Mouse (Mus musculus) heart, postnatal 10 days (tissue): ENCODE data around the gene Rims3. TPM values are rescaled to one million over a fixed set of nuclear protein-coding genes. Genes with fewer than 3 reads are reported as not detected.

Experiments
- DNase-seq, 2 experiments: peaks; one replicate each; pipeline ENCODE4 v3.0.0; 2021
- intact Hi-C: fragments of 180-260 bp; cut with DNase I; formaldehyde crosslinking; loops from one replicate; pipeline ENCODE4 v1.15.1; 2025
- total RNA-seq, 2 experiments: library from RNA; stranded (reverse); gene quantifications; 2 replicates each; pipeline ENCODE4 v1.2.3; 2021

Rims3 gene
- total RNA-seq, 2 experiments from 2014 or later, result 0.10 to 0.17 TPM

DNA sequence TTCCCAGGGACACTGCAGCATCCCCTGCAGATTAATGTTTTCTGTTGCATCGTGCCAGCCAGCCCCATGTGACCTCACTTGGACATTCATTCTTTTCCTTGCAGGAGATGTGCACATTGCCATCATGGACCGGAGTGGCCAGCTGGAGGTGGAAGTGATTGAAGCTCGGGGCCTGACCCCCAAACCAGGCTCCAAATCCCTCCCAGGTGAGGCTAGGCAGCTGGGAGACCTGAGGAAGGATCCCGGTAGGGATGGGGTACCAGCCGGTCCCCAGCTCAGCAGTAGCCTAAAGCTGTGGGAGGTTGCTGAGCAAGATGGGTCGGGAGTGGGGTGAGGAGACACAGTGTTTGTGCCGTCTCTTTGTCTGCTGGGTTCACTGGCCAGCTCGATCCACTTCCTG is 34.3 kb downstream of the Rims3 start:
- intact Hi-C loops, result loop anchor here (5.0 kb wide), 1 partner anchor 132 kb away; no protein-coding TSS in a partner anchor
- no peak for DNase-seq

DNA sequence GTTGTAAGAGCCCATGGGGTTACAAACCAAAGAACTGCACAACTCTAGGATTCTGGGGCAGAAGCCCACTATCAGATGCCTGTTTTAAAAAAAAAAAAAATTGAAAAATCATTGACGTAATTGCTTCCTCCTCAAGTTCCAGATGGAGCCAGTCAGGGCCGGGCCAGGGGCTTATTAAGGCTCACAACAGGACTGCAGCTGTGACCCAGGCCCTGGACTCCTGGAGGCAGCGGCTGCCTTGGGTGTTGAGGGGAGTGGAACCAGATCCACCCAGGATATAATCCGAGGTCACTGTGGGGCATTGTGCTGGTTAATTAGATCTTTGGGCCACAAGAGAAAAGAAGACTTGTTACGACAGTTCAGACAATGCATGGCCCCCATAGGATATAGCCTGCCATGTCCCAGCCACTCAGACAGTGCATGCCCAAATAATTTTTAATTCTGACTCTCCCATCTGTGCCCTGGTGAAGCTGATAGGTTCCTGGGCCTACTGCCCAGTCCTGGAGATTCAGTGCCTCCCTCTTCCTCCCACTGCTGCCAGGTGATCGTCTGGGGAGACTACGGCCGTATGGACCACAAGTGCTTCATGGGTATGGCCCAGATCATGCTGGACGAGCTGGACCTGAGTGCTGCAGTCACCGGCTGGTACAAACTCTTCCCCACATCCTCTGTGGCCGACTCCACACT is 36.3 kb downstream of the Rims3 start:
- intact Hi-C loops, result no loop called here
- DNase-seq, result no peak

DNA sequence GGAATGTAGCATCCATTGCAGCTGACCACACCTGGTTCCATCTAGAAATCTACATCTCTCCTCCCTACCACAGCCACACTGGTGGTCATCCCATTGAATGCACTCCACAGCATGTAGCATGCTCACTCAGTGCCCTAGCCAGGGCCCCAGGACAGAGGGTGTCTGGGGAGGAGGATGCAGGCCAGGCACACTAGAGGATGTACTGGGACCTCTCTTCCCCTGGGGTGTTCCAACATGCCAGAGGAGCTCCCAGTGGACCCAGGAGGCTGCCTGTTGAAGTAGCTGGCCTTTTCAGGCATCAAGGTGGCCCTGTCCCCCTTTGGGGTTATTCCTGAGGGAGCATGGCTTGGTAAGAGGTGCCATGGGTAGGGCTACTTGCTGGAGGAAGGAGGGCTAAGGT is 37.3 kb downstream of the Rims3 start:
- no peak for DNase-seq
- intact Hi-C loops, result no loop called here

DNA sequence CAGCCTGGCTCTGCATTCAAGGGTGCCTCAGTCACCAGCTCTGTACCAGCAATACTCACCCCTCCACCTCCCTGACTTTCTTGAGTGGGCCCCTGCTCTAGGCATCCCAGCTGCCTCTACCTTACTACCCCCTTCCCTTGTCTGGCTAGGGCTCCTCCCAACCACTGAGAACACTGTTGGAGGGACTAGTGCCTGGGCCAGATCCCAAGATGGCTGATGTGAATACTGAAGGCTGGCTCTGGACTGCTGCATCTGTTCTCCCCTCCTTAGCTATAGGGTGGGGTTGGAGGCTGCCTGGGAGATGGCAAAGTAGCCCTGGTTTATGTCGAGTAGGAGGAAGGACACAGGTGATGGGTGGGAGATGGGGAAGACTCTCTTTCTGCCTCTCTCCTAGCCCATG is 37.9 kb downstream of the Rims3 start:
- intact Hi-C loops, result no loop called here
- no peak for DNase-seq

DNA sequence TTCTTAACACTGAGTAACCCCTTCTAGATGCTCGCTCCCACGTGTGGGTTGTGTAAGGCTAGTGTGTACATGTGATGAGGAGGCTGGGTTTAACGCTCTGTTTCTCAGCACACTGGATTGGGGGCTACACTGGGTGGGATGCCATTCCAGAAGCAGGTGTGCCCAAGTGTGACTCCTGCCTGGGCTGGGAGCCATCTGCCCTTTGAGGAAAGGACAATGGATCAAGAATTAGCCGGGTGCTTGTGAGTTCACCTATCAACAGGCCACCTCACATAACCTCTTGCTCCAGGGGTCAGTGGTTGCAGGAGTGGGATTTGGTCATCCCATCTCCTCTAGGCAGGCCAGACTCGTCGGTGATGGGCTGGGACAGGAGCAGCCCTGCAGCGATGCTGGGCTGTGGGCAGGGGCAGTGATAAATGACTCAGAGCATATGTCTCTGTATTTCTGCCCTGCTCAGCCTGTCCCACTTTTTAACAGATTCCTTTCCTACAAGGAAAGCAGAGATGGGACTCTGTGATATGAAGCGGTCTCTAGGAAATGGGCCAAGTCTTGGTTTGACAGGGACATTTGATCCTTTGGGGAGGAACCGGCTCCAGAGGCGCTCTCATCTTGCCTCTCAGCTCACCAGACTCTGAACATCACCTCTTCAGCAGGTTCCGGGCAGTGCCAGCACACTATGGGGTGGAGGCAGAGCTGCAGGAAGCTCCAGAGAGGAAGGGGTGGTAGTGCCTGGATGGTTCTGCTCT is 39.2 kb downstream of the Rims3 start:
- no peak for DNase-seq
- intact Hi-C loops, result no loop called here

DNA sequence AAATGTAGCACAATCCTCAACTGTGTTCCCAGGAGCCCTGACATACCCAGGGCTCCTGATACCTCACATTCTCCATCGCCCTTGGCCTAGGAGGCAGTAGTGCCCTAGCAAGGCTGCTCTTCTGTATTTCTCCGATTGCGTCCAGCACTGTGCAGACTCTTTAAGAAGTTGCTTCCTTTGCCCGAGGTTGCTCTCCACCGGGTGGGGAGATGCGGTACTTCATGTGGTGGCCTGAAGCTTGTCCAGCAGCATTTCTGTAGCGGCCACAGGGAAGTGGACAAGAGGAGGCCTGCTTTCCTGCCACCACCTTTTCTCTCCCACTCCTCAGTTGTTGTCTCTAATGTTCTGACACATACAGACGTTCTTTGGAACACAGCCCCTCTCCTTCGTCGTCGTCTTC is 40.0 kb downstream of the Rims3 start:
- DNase-seq, result no peak
- intact Hi-C loops, result no loop called here

DNA sequence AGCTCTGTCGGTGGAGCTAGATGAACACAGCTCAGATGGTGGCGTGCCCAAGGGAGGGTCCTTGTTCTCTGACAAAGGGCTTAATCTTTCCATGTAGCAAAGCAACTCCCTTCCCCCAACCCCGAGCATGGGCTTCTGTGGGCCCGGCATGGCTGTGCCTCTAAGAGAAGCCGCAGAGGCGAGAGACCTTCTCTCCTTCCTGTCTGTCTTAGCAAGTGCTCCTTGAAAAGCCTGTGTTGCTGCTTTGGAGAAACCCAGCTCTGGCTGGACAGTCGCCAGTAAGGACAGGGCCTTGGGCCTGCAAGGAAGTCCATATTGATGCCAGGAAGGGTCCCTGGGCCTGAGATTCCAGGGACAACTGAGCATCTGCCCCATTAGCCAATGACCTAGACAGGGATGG is 40.6 kb downstream of the Rims3 start:
- intact Hi-C loops, result no loop called here

DNA sequence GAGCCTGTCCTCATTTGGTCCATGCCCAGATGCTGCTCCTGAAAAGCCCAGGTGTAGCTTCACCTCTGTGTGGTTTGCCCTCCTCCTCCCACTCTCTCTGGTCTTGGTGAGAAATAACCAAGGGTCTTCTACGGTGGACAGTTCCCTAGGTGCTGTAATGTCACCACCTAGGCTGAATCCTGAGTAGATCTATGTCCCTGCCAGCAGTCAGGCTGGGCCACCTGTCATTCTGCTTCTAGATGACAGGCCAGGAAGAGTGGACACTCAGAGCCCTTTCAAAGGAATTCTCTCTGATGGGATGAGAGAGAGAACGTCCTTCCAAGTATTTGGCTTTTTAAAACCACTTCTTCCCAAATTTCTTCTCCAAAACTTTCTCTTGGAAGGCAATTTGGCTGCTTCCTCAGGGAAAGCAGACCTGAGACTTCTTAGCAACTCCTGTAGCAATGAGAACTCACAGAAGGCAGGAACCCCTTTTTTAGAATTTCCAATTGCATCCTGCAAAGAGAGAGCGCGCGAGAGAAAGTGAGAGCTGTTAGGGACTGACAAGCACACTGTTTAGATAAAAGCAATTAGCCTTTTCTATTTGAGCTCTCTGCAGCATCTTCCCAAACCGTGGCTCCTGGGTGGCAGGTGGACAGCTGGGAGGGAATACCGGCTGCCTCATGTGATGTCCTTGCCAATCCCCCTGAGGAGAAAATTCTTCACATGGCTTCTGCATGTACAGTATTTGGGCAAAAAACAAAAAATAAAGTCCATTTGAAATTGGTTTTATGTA is 41.4 kb downstream of the Rims3 start:
- no peak for DNase-seq
- intact Hi-C loops, result no loop called here

More for the DNA sequence above, 40.6 kb downstream of the Rims3 start:
- DNase-seq, result no peak

DNA sequence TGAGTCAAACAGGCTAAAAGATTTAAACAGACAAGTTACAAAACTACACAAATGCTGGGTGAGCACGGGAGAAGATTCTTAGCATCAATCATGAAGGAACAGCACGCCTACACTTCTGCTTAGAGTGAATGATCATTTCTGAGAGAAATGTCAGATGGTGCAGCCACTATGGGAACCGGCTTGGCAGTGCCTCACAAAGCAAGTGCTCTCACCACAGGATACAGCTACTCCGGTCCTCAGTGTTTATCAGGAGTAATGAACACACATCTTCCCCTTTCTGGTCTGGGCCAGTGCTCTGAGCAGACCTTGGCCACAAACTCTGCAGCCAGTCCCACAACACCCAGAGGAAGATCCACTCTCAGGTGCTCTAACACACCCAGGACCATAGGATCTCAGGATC is 49.9 kb downstream of the Rims3 start:
- intact Hi-C loops, result no loop called here
- DNase-seq, result no peak

DNA sequence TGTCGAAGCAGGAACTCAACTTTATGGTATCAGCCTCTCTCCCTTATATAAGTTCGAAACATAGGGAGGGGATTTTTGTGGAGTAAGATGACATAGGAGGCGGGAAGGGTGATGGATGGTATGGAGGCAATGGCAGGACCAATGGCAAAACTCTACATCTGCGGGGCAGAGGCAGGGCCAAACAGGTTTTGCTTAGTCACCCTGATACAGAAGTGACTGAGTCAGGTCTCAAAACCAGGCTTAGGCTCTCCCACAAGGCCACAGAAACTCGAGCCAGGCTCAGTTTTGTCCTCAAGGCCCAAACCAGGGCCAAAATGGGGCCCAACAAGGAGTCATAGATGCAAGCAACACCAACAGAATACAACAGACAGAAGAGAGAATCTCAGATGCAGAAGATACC is 51.0 kb downstream of the Rims3 start:
- intact Hi-C loops, result no loop called here
- no peak for DNase-seq

DNA sequence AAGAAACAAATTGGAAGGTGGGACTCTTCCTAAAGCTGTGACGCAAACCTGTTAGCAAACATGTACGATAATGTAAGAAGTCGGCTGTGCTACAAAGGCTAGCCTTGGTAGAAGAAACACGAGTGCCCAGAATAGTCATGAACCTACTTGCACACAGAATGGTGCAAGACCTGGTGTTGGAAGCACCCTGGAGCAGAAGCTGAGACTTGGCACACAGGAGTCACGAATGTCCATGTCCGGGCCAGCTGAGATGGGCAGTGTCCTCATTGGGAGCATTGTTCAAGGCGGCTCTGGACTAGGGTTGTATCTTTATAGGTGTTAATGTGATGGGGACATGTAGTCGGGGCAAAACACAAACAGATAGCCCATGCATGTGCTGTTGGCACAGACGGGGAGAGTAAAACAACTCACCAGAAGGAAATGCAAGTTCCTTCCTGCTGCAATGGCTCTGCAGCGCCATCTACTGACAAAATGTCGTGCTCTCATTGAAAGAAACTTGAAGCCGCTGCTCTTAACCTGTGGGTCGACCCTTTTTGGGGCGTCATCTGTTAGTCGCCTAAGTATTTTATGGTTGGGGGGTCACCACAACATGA is 55.0 kb downstream of the Rims3 start:
- peak; percentile 45 to 75 for DNase-seq

DNA sequence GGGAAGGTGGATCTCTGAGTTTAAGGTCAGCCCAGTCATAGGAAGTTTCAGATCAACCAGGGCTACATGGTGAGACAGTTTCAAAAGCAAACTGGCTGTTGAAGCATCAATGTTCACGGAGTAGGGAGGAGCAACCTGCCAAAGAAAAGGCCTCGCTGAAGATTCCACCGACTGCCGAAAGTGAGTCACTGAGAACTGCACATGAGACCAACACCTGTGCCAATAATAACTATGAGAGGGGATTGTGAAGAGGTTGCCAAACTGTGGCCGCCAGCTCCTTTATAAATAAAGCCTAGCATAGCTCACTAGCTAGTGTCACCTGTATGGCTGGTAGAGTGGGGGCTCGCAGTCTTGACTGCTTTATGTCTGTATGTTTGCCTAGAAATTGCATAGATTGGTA is 56.5 kb downstream of the Rims3 start:
- DNase-seq, result peak; percentile 20 to 34

More for the DNA sequence above, 55.0 kb downstream of the Rims3 start:
- intact Hi-C loops, result loop anchor here (1.0 to 5.0 kb wide), 2 partner anchors 58 to 317 kb away; no protein-coding TSS in a partner anchor

DNA sequence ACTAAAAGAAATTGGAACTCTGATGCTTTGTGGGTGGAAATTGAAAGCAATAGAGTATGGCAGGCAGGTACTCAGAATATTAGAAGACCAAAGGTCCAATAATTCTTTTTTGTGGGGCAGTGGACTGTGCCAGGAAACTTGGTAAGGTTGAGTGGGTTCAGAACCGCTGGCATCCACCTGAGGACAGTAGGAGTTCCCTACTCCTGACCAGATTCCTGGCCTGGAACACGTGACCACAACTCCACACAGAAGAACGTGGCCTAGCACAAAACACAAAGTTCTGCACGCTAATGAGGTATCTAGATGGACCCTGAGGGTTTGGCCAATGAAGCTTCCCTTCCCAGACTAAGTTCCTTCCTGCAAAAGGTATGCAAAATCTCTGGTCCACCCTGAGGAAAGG is 58.2 kb downstream of the Rims3 start:
- intact Hi-C loops, result loop anchor here (5.0 kb wide), 1 partner anchor 321 kb away; no protein-coding TSS in a partner anchor
- no peak for DNase-seq

More for the DNA sequence above, 56.5 kb downstream of the Rims3 start:
- intact Hi-C loops, result loop anchor here (5.0 kb wide), 1 partner anchor 319 kb away; no protein-coding TSS in a partner anchor

DNA sequence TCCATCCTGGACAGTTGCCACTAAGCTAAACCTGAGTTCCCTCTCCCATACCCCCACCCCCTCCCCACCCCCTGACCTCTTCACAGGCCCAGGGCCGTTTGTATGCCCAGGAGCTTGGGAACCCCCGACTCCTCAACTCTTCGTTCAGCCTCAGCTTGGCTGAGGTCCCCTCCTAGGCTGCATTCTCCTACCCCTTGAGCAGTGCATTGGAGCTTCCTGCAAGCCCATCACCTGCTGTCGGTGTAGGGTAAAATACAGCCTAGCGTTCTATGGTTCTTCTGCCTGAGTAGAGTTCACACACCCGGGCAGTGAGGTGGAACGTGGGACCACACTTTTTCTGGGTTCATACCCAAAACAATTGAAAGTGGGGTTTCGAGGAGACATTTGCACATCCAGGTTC is 58.8 kb downstream of the Rims3 start:
- intact Hi-C loops, result loop anchor here (5.0 kb wide), 1 partner anchor 321 kb away; no protein-coding TSS in a partner anchor

DNA sequence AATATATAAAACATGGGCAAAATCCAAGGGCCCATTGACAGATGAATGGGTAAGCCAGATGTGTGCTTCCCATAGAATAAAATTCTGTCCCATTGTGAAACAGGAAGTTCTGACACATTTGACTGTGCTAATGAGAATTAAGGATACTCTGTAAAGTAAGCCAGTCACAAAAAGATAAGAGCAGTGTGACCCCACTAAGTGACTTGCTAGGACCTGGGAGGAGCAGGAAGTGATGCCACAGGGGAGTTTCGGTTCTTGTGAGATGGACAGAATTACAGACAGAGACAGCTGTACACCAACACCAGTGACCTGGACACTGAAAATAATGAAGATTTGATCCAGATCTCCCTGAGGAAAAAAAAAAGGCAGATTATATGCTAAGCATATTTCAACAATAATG is 59.2 kb downstream of the Rims3 start:
- DNase-seq, result no peak
- intact Hi-C loops, result loop anchor here (5.0 kb wide), 1 partner anchor 322 kb away; no protein-coding TSS in a partner anchor

More for the DNA sequence above, 58.8 kb downstream of the Rims3 start:
- DNase-seq, result no peak

DNA sequence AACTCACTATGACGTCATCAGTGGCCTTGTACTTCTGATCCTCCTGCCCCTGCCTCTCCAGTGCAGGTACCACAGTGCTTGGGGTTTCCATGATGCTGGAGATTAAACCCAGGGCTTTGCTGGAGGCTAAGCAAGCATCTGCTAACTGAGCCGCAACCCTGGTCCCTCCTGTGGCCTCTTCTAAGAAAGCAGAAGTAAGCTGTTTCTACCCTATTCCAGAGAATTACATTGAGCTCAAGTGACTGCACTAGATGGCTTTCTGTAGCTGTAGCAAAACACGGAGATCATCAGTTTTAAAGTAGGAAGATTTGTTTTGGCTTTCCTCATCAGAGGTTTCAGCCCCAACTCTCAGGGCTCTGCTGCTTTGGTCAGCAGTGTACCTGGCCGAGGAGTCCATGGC is 59.9 kb downstream of the Rims3 start:
- intact Hi-C loops, result loop anchor here (5.0 kb wide), 1 partner anchor 322 kb away; no protein-coding TSS in a partner anchor
- no peak for DNase-seq

DNA sequence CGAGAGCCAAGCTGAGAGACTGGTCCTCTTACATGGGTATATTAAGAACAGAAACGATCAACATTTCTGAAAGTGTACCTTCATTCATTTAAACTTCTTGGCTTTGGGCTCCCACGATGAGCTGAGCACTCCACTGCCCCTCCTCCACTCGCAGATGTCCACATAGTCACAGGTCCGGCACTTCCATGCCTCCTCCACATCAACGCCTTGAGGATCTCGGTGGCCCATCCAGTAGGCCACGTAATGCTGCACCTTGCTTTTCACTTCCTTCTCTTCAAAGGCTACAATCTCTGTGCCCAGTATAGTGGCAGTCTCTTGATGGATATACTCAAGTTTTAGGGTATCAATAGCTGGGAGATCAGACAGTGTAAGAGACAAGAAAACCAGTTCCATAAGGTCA is 66.8 kb downstream of the Rims3 start:
- DNase-seq, result no peak
- intact Hi-C loops, result no loop called here

DNA sequence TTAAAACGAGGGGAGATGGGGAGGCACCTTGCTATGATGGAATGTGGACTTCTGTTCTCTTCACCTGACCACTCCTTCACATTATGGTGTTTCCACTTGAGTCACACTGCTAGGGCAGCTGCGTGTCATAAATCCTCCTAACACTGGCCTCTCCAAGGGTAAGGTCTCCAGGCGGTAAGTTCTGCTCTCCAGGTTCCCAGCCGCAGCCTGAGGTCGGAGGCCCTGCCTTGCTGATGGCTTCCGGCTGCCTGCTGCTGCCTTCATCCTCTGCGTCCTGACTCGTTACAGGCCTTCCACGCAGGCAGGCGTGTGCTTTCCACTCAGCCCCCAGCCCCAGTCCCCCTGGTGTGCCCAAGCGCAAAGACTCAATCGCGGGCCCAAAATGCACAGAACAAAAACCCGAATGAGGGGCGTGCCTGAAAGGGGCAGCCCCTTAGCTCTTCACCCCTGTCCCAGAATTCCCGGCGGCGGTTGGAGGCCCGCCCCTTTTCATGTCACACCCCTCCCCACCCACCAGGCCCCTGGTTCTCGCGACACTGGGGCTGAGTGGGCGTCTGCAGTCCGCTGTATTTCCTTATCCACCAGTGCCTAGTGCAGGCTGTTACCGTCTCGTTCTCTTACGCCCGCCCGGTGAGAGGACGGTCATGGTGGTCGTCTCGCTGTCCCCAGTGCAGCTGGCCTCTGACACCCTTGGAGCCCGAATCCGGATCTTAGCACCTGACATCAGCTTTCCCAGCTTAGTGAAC is 70.1 kb downstream of the Rims3 start, which contains the start of gene Exo5:
Exo5 (minus strand) TSS at position 464 of the 746 bp plus-strand sequence.
- intact Hi-C loops, result loop anchor here (1.0 kb wide), 1 partner anchor 27 kb away; the partner anchor contains the start of gene Zfp69
- DNase-seq, result peak; percentile 93 to 95

DNA sequence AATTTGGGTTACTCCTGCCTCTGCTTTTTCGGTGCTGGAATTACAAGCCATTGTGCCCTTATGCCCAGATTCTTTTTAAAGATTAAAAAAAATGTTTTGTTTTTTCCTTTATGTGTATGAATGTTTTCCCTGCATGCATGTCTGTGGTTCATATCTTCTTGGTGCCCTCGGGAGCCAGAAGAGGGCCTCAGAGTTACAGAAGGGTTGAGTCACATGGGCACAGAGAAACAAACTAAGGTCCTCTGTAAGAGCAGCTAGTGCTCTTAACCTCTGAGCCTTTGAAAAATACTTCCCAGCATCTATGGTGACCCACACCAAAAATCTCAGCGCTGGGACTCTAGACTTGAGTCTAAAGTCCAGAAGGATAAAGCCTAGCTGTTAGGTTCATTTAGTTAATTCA is 70.8 kb downstream of the Rims3 start:
- peak; percentile 36 to 48 for DNase-seq
- intact Hi-C loops, result loop anchor here (1.0 kb wide), 1 partner anchor 26 kb away; the partner anchor contains the start of gene Zfp69

DNA sequence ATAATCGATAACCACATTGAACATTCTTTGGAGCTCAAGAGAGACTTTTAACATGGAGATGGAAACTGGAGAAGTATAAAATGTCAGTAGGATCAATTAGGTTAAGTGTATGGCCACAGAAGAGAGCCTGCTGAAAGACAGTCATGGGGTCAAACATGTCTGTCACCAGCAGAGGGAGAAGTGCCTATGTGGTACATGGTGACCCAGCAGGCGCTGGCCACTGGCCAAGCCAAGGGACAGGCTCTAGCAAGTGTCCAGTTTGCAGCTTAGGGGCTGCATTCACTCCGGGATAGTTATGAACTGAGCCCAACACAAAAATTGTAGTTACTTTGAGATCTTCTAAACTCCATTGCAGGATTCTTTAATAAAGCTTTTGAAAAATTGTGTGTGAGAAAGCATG is 74.1 kb downstream of the Rims3 start:
- DNase-seq, result peak in 1 of 2 experiments; percentile 24
- intact Hi-C loops, result no loop called here
